In the genomic region with DNA sequence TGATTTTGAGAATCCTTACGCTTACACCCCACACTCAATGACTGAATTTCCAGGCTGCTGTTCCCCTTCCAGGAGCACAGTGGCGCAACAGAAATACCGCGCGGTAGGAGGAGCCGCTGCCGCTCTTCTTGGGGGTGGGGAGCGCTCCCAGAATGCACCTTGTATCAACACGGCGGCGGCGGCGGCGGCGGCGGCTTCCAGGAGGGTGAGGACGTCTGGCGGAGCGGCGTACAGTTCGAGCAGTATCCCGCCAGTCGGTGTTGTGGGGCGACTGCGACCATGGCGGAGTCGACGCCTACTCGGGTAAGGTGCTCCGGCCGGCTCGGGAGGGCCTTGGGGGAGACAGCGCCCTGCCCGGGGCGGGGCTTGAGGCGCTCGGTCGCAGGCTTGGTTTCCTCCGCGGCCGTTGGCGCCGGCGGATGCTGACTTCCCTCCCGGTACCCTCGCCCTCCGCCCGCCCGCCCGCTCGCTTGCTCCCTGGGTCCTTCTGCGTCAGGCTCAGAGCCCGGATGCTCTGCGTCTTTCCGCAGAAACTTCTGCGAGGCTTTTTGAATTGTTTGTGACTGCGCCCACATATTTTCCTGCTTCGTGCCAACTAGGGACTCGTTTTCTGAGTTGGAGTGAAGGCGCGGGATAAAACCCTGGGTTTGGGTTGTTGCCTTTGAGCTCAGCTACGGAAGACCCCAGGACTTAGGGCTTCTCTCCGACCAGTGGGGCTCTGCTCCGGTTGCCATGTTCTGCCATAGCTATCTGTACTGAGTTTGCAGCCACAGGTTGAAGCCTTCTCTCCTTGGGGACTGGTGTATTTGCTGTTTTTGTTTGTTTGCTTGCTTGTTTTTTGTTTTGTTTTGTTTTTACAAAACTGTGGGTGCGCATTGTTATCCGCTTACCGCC, we compare ENCODE assay signal across 8 mouse cellular contexts. TPM values are rescaled to one million over a fixed set of nuclear protein-coding genes. Genes with fewer than 3 reads are reported as not detected.
A peak's percentile ranks its signal among the peaks of the same experiment; 100 is the strongest.
DNase-seq lines count a peak whose midpoint lies in the region; ATAC-seq and TF ChIP-seq lines count a peak whose summit lies in the region.

A gene (plus strand): TSS at position 30 of the 894 bp plus-strand sequence.

- peak; percentile 88 for DNase-seq in CH12.LX (ENCODE audit: extremely low read depth)
- peak; percentile 79 for DNase-seq in c-Kit-positive CD71-negative TER-119-negative erythroid progenitor cells, embryonic 14.5 days (ENCODE audit: low read depth)
- peak; percentile 91 for DNase-seq in forebrain, embryonic 10.5 days (ENCODE audit: extremely low spot score, low spot score)
- DNase-seq in kidney, postnatal 14 days: peak; percentile 92
- DNase-seq in liver, embryonic 13.5 days: peak; percentile 84
- DNase-seq in natural killer cell, adult 2 months (ENCODE audit: low spot score in 2 of 2): peak; percentile 76 to 81

- dilution Hi-C loops in CH12.LX (cut with MboI; ENCODE audit: extremely low pct_ligation_motif_present, extremely low pct_unique_long_range_greater_than_20kb, low sequenced_read_pairs): no loop called here

- peak within 1 kb of the TSS; percentile 91 for H3K4me2 ChIP-seq in CH12.LX (ENCODE audit: insufficient read depth, low read depth, poor library complexity, severe bottlenecking)
- peak within 1 kb of the TSS; percentile 85 for H3K4me2 ChIP-seq in heart, embryonic 14.5 days (ENCODE audit: low read length)
- H3K4me2 ChIP-seq in liver, embryonic 13.5 days: peak within 1 kb of the TSS; percentile 76
- peak within 1 kb of the TSS; percentile 85 for H3K4me2 ChIP-seq in stomach, embryonic 14.5 days (replicated peaks; ENCODE audit: low read depth, low read length)

- peak within 1 kb of the TSS; percentile 100 for H3K9ac ChIP-seq in CH12.LX (ENCODE audit: insufficient read depth, low read depth)
- peak within 1 kb of the TSS; percentile 90 for H3K9ac ChIP-seq in heart, embryonic 14.5 days (ENCODE audit: low read length)
- peak within 1 kb of the TSS; percentile 93 for H3K9ac ChIP-seq in liver, embryonic 13.5 days
- H3K9ac ChIP-seq in stomach, embryonic 14.5 days (replicated peaks; ENCODE audit: low read depth, low read length): peak within 1 kb of the TSS; percentile 96

- no peaks in the 10 kb centered on the region for H3K27me3 ChIP-seq in CH12.LX (replicated peaks)
- H3K27me3 ChIP-seq in forebrain, embryonic 10.5 days (ENCODE audit: poor library complexity, severe bottlenecking): no peaks in the 10 kb centered on the region
- H3K27me3 ChIP-seq in heart, embryonic 14.5 days (ENCODE audit: control insufficient read depth, insufficient read depth, low read length): no peaks in the 10 kb centered on the region
- no peaks in the 10 kb centered on the region for H3K27me3 ChIP-seq in liver, embryonic 13.5 days
- H3K27me3 ChIP-seq in stomach, embryonic 14.5 days (ENCODE audit: control insufficient read depth, insufficient read depth, low read length): no peaks in the 10 kb centered on the region

- in situ Hi-C loops in CH12.LX (cut with MboI; ENCODE audit: low pct_ligation_motif_present, low pct_unique_long_range_greater_than_20kb, low sequenced_read_pairs): no loop called here

- H3K4me3 ChIP-seq in CH12.LX (replicated peaks in 1 of 3; ENCODE audit: low read depth in 2 of 3, low read length in 2 of 3, poor library complexity in 1 of 3): peak within 1 kb of the TSS; percentile 74 to 100 (median 88)
- H3K4me3 ChIP-seq in forebrain, embryonic 10.5 days: peak within 1 kb of the TSS; percentile 86
- H3K4me3 ChIP-seq in heart, embryonic 14.5 days (ENCODE audit: control insufficient read depth in 1 of 2, insufficient read depth in 1 of 2, low read depth in 1 of 2, low read length in 2 of 2): peak within 1 kb of the TSS; percentile 80 to 85
- peak within 1 kb of the TSS; percentile 89 for H3K4me3 ChIP-seq in liver, embryonic 13.5 days (replicated peaks)
- peak within 1 kb of the TSS; percentile 90 for H3K4me3 ChIP-seq in stomach, embryonic 14.5 days (ENCODE audit: low read depth, low read length)

- WGBS in forebrain, embryonic 10.5 days: under 1% methylated on average over 67 of the region's 67 CpGs
- WGBS in heart, embryonic 14.5 days: under 1% methylated on average over 67 of the region's 67 CpGs
- WGBS in liver, embryonic 13.5 days (ENCODE audit: insufficient replicate concordance): under 1% methylated on average over 67 of the region's 67 CpGs
- WGBS in stomach, embryonic 14.5 days: under 1% methylated on average over 67 of the region's 67 CpGs

- H3K9me3 ChIP-seq in CH12.LX (replicated peaks; ENCODE audit: low read length): no peaks in the 10 kb centered on the region
- H3K9me3 ChIP-seq in forebrain, embryonic 10.5 days: no peaks in the 10 kb centered on the region
- H3K9me3 ChIP-seq in heart, embryonic 14.5 days (ENCODE audit: control insufficient read depth, low read length): no peaks in the 10 kb centered on the region
- no peaks in the 10 kb centered on the region for H3K9me3 ChIP-seq in liver, embryonic 13.5 days (replicated peaks)
- H3K9me3 ChIP-seq in stomach, embryonic 14.5 days (ENCODE audit: control insufficient read depth, low read depth, low read length): no peaks in the 10 kb centered on the region

- peaks cover 0 to 2% of the 10 kb centered on the region in 2 experiments for H3K36me3 ChIP-seq in CH12.LX (replicated peaks in 1 of 2; ENCODE audit: control insufficient read depth in 1 of 2, insufficient read depth in 1 of 2, low read length in 1 of 2)
- H3K36me3 ChIP-seq in forebrain, embryonic 10.5 days (replicated peaks): peaks cover 2% of the 10 kb centered on the region; the same call in 1 of the 2 replicates
- H3K36me3 ChIP-seq in heart, embryonic 14.5 days (ENCODE audit: control insufficient read depth, insufficient read depth, low read length): no peaks in the 10 kb centered on the region
- no peaks in the 10 kb centered on the region for H3K36me3 ChIP-seq in liver, embryonic 13.5 days
- no peaks in the 10 kb centered on the region; the same call in 1 of the 2 replicates for H3K36me3 ChIP-seq in stomach, embryonic 14.5 days (ENCODE audit: control insufficient read depth, insufficient read depth, low read length)

- ATAC-seq in heart, embryonic 14.5 days (ENCODE audit: insufficient number of reproducible peaks, insufficient read depth, low FRiP score, low read depth): peak; percentile 84
- ATAC-seq in liver, embryonic 13.5 days (ENCODE audit: low read depth): peak; percentile 91
- ATAC-seq in stomach, embryonic 14.5 days (ENCODE audit: insufficient number of reproducible peaks, insufficient read depth, low FRiP score, low read depth): peak; percentile 94

- TF ChIP-seq EP300 in CH12.LX (IDR thresholded peaks at IDR 0.05; ENCODE audit: low read length): no peak

- peak; percentile 70 for TF ChIP-seq POLR2A in CH12.LX (IDR thresholded peaks at IDR 0.05; ENCODE audit: low read depth, low read length)

- H3K79me2 ChIP-seq in CH12.LX (replicated peaks; ENCODE audit: control insufficient read depth, extremely low read depth, insufficient read depth, poor library complexity, severe bottlenecking): peaks cover 30% of the 10 kb centered on the region

- H3K4me1 ChIP-seq in CH12.LX (ENCODE audit: control insufficient read depth in 1 of 2, insufficient read depth in 2 of 2): peaks cover 3 to 32% of the 10 kb centered on the region in 2 experiments; a peak in 3 of 4 replicates
- peaks cover 19% of the 10 kb centered on the region for H3K4me1 ChIP-seq in forebrain, embryonic 10.5 days
- H3K4me1 ChIP-seq in heart, embryonic 14.5 days (ENCODE audit: control insufficient read depth in 2 of 2, insufficient read depth in 2 of 2, low read length in 2 of 2): peaks cover 2 to 13% of the 10 kb centered on the region in 2 experiments; a peak in 3 of 4 replicates
- H3K4me1 ChIP-seq in liver, embryonic 13.5 days (replicated peaks): peaks cover 61% of the 10 kb centered on the region
- peaks cover 13% of the 10 kb centered on the region; the same call in 1 of the 2 replicates for H3K4me1 ChIP-seq in stomach, embryonic 14.5 days (ENCODE audit: control insufficient read depth, insufficient read depth, low read length)

- peak within 1 kb of the TSS; percentile 97 for H3K27ac ChIP-seq in CH12.LX (ENCODE audit: insufficient read depth, low read depth)
- H3K27ac ChIP-seq in forebrain, embryonic 10.5 days: peak within 1 kb of the TSS; percentile 96
- H3K27ac ChIP-seq in heart, embryonic 14.5 days (replicated peaks in 1 of 2; ENCODE audit: control insufficient read depth in 1 of 2, insufficient read depth in 1 of 2, low read depth in 2 of 2, low read length in 2 of 2): peak within 1 kb of the TSS; percentile 92 to 96
- H3K27ac ChIP-seq in liver, embryonic 13.5 days: peak within 1 kb of the TSS; percentile 98
- H3K27ac ChIP-seq in stomach, embryonic 14.5 days (ENCODE audit: low read length): peak within 1 kb of the TSS; percentile 98

- TF ChIP-seq CTCF in CH12.LX (conservative IDR thresholded peaks at IDR 0.05 in 1 of 2, IDR thresholded peaks at IDR 0.05 in 1 of 2; ENCODE audit: low read depth in 2 of 2, low read length in 2 of 2): peak in 1 of 2 experiments; percentile 71; a peak in 2 of 4 replicates

- TF ChIP-seq RAD21 in CH12.LX (IDR thresholded peaks at IDR 0.05; ENCODE audit: low read depth, low read length): no peak

TF ChIP-seq in CH12.LX, 34 proteins besides CTCF, POLR2A, EP300 and RAD21 (continues in another document):
- TF ChIP-seq ZC3H11A (IDR thresholded peaks at IDR 0.05; ENCODE audit: low read depth, low read length) (no peak), ELF1 (IDR thresholded peaks at IDR 0.05; ENCODE audit: low read depth, low read length) (peak; percentile 52), NRF1 (IDR thresholded peaks at IDR 0.05; ENCODE audit: low read depth, low read length) (no peak), ZKSCAN1 (IDR thresholded peaks at IDR 0.05; ENCODE audit: borderline replicate concordance, low read depth, low read length) (no peak), ZMIZ1 (IDR thresholded peaks at IDR 0.05; ENCODE audit: low read depth, low read length) (no peak), SIN3A (IDR thresholded peaks at IDR 0.05; ENCODE audit: low read length) (peak; percentile 70), IRF4 (IDR thresholded peaks at IDR 0.05; ENCODE audit: low read depth, low read length) (peak; percentile 21; the same call in 1 of the 2 replicates), ZNF384 (IDR thresholded peaks at IDR 0.05; ENCODE audit: low read depth, low read length) (no peak), E2F4 (IDR thresholded peaks at IDR 0.05; ENCODE audit: insufficient replicate concordance, low read depth, low read length) (no peak), TCF12 (IDR thresholded peaks at IDR 0.05; ENCODE audit: low read depth, low read length) (peak; percentile 60; the same call in 1 of the 2 replicates), MAFK (IDR thresholded peaks at IDR 0.05; ENCODE audit: insufficient replicate concordance, low read length) (no peak)

RNA-seq across cellular contexts. Expression of the gene that starts here (rescaled TPM):
- 5.1 and 5.2 TPM in 2 replicates for total RNA-seq in CH12.LX (2012; rRNA removed)
- total RNA-seq in CH12.LX (2014; rRNA removed): 6.3 TPM in 2 replicates
- 12.1 and 12.3 TPM in 2 replicates for polyA plus RNA-seq in CH12.LX (2012; ENCODE audit: insufficient read length, low read depth)
- 19.6 and 20.2 TPM in 2 replicates for polyA plus RNA-seq in forebrain, embryonic 10.5 days (2016; fragmentation: Nextera tagmentation; extraction: Ambion mirVana)
- 7.1 and 7.2 TPM in 2 replicates for polyA plus RNA-seq in heart, embryonic 14.5 days (2014; fragmentation: Nextera tagmentation; extraction: Ambion mirVana)
- polyA plus RNA-seq in liver, embryonic 13.5 days (2015; fragmentation: Nextera tagmentation; extraction: Ambion mirVana): 6.8 and 7.0 TPM in 2 replicates
- polyA plus RNA-seq in stomach, embryonic 14.5 days (2014; fragmentation: Nextera tagmentation; extraction: Ambion mirVana): 13.3 and 13.8 TPM in 2 replicates

Comparison
In these comparisons a context has a peak if more than half of its experiments do, and no peak if none do; other contexts are left out.
1. Peak in every context shown above with its lines: DNase-seq, ATAC-seq, H3K4me3 ChIP-seq and H3K27ac ChIP-seq.